Mouse (Mus musculus) liver, embryonic 11.5 days (tissue): ENCODE results near the gene Slc29a1. TPM values are rescaled to one million over a fixed set of nuclear protein-coding genes. Genes with fewer than 3 reads are reported as not detected.

Experiments used
- ATAC-seq: fragments of 200-750 bp; cut with Nextera tagmentation; replicated peaks from 2 replicates; pipeline ENCODE4 v1.8.0; 2017; ENCODE audit warnings: moderate number of reproducible peaks, mild to moderate bottlenecking, moderate TSS enrichment, moderate library complexity; ENCODE audit not compliant: low FRiP score
- DNase-seq: peaks from one replicate; pipeline ENCODE4 v3.0.0-alpha.2; 2017; ENCODE audit warnings: low spot score
- H3K27ac ChIP-seq: fragments of 300-500 bp; sonication (generic); 2 replicates; pipeline ENCODE4 v1.5.1; 2014; ENCODE audit warnings: mild to moderate bottlenecking, low read depth, low read length, control low read depth
- H3K27me3 ChIP-seq: fragments of 300-500 bp; sonication (generic); replicated peaks from 2 replicates; pipeline ENCODE4 v1.6.1; 2014; ENCODE audit warnings: low read length, mixed read lengths; ENCODE audit not compliant: control insufficient read depth, insufficient read depth
- H3K36me3 ChIP-seq: fragments of 300-500 bp; sonication (generic); 2 replicates; pipeline ENCODE4 v1.6.1; 2014; ENCODE audit warnings: mild to moderate bottlenecking, low read length, moderate library complexity, mixed read lengths; ENCODE audit not compliant: control insufficient read depth, insufficient read depth
- H3K4me1 ChIP-seq: fragments of 300-500 bp; sonication (generic); replicated peaks from 2 replicates; pipeline ENCODE4 v1.6.1; 2014; ENCODE audit warnings: low read length, mixed read lengths; ENCODE audit not compliant: control insufficient read depth, insufficient read depth
- H3K4me2 ChIP-seq: fragments of 300-500 bp; sonication (generic); 2 replicates; pipeline ENCODE4 v1.6.1; 2014; ENCODE audit warnings: mild to moderate bottlenecking, control low read depth, moderate library complexity
- H3K4me3 ChIP-seq: fragments of 300-500 bp; sonication (generic); 2 replicates; pipeline ENCODE4 v1.5.1; 2014; ENCODE audit warnings: low read depth, low read length, control low read depth
- H3K9ac ChIP-seq: fragments of 300-500 bp; sonication (generic); 2 replicates; pipeline ENCODE4 v1.6.1; 2014; ENCODE audit warnings: low read depth, low read length, control low read depth
- H3K9me3 ChIP-seq: fragments of 300-500 bp; sonication (generic); 2 replicates; pipeline ENCODE4 v1.6.1; 2016; ENCODE audit warnings: low read length, inconsistent platforms, mixed read lengths; ENCODE audit not compliant: control insufficient read depth
- WGBS: fragments of 180-500 bp; shearing (Covaris S2); extraction: QIAGEN DNeasy Blood & Tissue Kit; methylation state at CpG from one replicate; pipeline ENCODE4 v1.1.7; 2014; 5-methylcytosine and 5-hydroxymethylcytosine counted together
- polyA plus RNA-seq: library from polyadenylated mRNA; unstranded; fragments of >200 nt; fragmentation: Nextera tagmentation; extraction: Ambion mirVana; gene quantifications from 2 replicates; pipeline ENCODE4 v1.2.1, GENCODE M21; 2014

The Slc29a1 gene
- polyA plus RNA-seq, 1 experiment from 2014 or later, result 277 TPM

DNA sequence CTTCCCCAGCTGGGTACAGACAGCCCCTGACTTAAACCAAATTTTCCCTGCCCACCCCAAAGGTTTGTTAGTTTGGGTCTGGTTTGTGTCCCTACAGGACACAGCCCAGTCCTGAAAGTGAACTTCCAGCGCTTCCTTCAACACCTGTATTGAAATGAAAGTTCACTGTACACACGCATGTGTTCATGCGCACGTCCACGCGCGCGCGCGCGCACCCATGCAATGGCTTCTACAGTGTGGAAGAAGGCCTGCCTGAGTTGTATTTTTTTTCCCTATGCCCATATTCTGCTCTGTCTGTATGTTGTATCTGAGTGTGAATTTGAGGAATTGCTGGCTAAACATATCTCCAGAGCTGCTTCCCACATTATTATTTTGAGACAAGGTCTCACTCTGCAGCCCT lies 34.3 kb downstream of the Slc29a1 start:
- ATAC-seq, result no peak
- peak overlapping the region; percentile 97 for H3K9ac ChIP-seq
- H3K4me1 ChIP-seq, result peaks cover 32% of the 10 kb centered on the region
- no peaks in the 10 kb centered on the region for H3K27me3 ChIP-seq
- no peaks in the 10 kb centered on the region for H3K9me3 ChIP-seq
- H3K36me3 ChIP-seq, result peaks cover 40% of the 10 kb centered on the region
- no peak for DNase-seq
- H3K27ac ChIP-seq, result no peak overlapping the region
- H3K4me3 ChIP-seq, result peak overlapping the region; percentile 98
- peak overlapping the region; percentile 99 for H3K4me2 ChIP-seq
- 94% methylated on average over 11 of the region's 11 CpGs for WGBS

DNA sequence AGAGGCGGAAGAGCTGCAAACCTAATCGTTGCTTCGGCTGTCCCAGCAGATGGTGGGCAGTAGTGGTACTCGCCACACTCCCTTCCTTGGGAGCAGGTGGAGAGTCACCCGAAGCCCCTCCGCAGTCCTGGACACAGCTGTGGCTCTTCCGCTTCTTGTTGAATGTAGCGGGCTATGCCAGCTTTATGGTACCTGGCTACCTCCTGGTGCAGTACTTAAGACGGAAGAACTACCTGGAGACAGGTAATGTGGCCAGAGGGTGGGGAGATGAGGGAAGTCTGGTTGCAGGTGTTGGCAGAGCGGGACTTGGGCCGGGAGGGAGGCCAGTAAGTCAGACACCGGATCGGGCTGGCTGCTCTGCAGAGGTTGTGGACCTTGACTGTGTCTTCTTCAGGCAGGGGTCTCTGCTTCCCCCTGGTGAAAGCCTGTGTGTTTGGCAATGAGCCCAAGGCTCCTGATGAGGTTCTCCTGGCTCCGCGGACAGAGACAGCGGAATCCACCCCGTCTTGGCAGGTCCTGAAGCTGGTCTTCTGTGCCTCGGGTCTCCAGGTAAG lies 34.8 kb downstream of the Slc29a1 start:
- DNase-seq (no peak), ATAC-seq (no peak; the same call in 1 of the 2 replicates)
- WGBS, result 13% methylated on average over 18 of the region's 18 CpGs
- Histone ChIP-seq H3K9ac (peak overlapping the region; percentile 97), H3K36me3 (peaks cover 35% of the 10 kb centered on the region), H3K9me3 (no peaks in the 10 kb centered on the region), H3K27ac (peak overlapping the region; percentile 88; the same call in 1 of the 2 replicates), H3K27me3 (no peaks in the 10 kb centered on the region), H3K4me3 (peak overlapping the region; percentile 98), H3K4me2 (peak overlapping the region; percentile 99), H3K4me1 (peaks cover 30% of the 10 kb centered on the region)

DNA sequence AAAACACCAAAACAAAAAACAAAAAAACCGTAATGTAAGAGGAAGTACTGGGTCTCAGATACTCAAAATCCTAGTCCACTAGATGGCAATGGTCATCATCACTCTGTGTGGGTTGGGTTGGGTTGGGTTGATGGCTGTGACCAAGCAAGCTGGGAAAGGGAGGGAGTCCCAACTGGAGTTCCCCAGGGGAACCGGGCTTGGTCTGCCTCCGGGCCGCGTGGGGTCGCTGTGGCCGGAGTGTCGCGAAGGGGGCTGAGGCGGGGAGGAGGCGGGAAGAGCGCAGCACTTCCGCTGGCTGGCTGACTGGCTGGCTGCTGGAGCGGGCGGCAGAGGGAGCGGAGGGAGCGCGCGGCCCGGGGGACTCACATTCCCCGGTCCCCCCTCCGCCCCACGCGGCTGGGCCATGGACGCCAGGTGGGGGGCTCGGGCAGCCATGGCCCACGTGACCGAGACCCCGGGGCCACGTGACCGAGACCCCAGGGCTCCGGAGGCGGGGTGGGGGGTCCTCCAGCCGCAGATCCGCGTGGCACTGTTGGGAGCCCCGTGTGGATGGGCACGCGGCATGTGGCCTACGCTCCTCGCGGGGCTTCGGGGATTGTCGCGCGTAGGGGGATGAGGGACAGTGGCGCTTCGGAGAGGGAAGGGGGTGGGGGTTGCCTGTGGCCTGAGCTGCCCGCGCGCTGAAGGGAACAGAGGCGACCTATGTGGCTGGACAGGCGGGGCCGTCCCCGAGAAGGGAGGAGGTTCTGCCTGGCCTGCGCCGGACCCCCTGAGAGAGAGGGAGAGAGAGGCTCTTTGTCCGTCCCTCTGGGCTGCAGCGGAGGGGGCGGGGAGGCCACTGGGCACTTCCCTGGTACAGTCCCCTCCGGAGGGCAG lies 35.5 kb downstream of the Slc29a1 start, which contains the start of gene Slc35b2:
Slc35b2 (plus strand) TSS at position 220 of the 876 bp plus-strand sequence.
- Histone ChIP-seq H3K27me3 (no peaks in the 10 kb centered on the region), H3K4me1 (peaks cover 23% of the 10 kb centered on the region), H3K36me3 (peaks cover 28% of the 10 kb centered on the region), H3K4me2 (peak within 1 kb of the TSS; percentile 99), H3K27ac (peak within 1 kb of the TSS; percentile 88), H3K9ac (peak within 1 kb of the TSS; percentile 97), H3K4me3 (peak within 1 kb of the TSS; percentile 98), H3K9me3 (no peaks in the 10 kb centered on the region)
- peak; percentile 76 for ATAC-seq
- WGBS, result 1% methylated on average over 54 of the region's 61 CpGs
- DNase-seq, result peak; percentile 91

DNA sequence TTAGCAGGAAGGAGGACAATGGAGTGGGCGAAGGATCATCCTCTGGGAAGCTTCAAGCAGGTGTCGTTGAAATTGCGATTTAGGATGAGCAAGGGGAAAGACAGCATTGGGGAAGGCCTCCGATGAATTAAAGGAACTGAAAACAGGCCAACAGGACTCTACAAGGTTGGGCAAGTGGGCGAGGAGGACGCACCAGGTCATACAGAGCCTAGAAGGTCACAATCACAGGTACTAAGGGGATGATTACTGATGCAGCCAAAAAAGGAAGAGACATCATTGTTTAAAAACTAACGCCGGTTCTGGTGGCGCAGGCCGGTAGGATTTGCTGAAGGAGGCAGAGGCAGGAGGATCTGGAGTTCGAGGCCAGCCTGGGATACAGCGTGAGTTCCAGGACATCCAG lies 36.2 kb downstream of the Slc29a1 start:
- H3K4me3 ChIP-seq, result no peak overlapping the region
- no peak overlapping the region for H3K9ac ChIP-seq
- H3K4me2 ChIP-seq, result peak overlapping the region; percentile 99; the same call in 1 of the 2 replicates
- no peaks in the 10 kb centered on the region for H3K27me3 ChIP-seq
- 73% methylated on average over 12 of the region's 12 CpGs for WGBS
- H3K9me3 ChIP-seq, result no peaks in the 10 kb centered on the region
- H3K36me3 ChIP-seq, result peaks cover 21% of the 10 kb centered on the region
- H3K4me1 ChIP-seq, result peaks cover 21% of the 10 kb centered on the region
- no peak for DNase-seq
- no peak overlapping the region for H3K27ac ChIP-seq
- no peak for ATAC-seq

DNA sequence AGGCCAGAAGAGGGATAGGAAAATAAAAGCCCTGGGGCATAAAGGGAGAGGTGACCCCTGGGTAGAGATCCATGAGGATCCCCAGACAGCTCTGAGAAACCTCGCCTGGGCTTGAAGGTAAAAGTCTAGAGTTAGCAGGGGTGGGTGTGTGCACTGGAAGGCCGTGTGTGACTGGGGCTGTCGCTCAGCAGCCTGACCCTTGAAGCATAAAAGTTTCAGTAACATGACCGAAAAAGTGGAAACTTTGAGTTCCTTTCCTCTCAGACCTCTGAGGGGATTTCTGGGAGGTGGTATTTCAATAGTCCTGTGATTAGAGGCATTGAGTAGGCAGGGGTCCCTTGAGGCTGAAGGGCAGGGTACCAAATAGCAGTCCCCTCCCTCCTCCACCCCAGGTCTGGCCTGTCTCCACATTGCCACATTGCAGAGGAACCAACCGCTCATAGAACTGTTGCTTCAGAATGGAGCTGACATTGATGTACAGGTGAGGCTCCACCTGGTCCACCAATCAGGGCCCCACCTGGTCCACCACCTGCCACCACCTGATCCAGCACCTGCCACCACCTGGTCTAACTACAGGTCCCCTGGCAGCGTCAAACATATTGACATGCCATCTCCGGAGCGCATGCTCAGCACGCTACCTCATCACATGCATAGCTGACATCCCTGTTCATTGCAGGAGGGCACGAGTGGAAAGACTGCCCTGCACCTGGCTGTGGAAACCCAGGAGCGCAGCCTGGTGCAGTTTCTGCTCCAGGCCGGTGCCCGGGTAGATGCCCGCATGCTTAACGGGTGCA lies 39.5 kb downstream of the Slc29a1 start:
- H3K4me3 ChIP-seq, result no peak overlapping the region
- H3K27ac ChIP-seq, result no peak overlapping the region
- no peaks in the 10 kb centered on the region for H3K9me3 ChIP-seq
- no peak overlapping the region for H3K9ac ChIP-seq
- H3K4me2 ChIP-seq, result no peak overlapping the region
- no peaks in the 10 kb centered on the region for H3K36me3 ChIP-seq
- peaks cover 16% of the 10 kb centered on the region for H3K4me1 ChIP-seq
- peaks cover 12% of the 10 kb centered on the region for H3K27me3 ChIP-seq
- ATAC-seq, result no peak
- 87% methylated on average over 15 of the region's 15 CpGs for WGBS
- DNase-seq, result no peak

DNA sequence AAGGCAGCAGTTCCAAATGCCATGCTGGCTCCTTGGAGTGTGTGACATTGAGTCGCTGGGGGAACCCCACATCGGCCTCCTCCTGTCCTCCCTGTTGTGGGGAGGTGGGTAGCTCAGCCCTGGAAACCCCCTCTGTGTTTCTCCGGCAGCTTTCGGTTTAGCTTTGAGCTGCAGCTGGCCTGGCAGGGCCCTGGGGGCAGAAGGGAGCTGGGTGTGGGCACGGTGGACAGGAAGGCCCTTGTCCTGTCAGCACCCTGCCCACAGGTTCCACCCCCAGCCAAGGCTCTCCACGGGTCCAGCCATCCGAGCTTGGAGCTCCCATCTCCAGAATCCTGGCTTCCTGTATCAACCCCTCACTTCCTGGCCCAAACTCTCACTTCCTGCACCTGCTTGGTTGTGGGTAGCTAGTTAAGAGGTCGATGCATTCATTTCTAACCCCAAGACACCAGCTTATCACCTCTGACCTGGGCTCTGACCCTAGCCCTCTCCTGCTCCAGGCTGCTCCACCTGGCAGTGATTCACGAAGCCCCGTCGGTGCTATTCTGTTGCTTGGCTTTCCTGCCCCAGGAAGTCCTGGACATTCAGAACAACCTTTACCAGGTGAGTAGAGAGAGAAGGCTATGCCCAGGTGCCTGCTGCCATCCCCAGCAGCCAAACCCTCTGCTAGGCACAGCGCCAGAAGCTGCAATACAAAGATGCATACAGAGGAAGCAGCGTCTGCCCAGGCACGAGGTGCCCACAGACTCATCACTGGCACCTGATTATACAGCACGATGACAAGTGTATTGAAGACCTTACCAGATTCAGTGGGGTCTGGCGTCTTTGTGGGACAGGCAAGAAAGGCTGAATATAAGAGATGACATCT lies 41.2 kb downstream of the Slc29a1 start:
- Histone ChIP-seq H3K27me3 (peaks cover 12% of the 10 kb centered on the region), H3K9me3 (no peaks in the 10 kb centered on the region), H3K4me2 (no peak overlapping the region), H3K9ac (no peak overlapping the region), H3K4me1 (peaks cover 13% of the 10 kb centered on the region), H3K36me3 (no peaks in the 10 kb centered on the region), H3K4me3 (no peak overlapping the region), H3K27ac (no peak overlapping the region)
- 63% methylated on average over 16 of the region's 16 CpGs for WGBS
- ATAC-seq, result no peak
- no peak for DNase-seq

DNA sequence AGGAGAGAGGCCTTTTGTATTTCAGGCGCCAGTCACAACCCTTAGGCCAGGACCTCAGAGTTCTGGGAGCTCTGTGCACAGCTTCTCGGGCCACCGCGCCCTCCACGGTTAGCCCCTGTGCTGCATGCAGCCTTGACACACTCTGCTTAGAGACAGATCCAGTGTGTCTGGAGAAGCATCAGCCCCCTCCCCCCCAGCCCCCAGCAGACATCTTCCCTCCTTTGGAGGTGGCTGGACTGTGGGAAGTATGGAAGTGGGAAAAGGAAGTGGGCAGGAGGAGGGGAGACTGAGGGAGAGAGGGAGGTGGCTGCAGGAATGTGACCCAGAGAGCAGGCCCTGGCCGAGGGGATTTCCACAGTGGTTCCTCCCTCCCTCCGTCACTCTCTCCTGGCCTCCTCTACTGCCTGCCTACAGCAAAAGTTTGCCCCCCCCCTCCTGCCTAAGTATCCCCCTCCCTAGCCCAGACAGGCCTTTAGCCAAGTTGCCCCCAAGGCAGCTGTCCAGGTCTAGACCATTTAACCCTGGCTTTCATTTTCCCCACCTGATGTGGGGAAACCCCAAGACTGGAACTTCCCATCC lies 42.1 kb downstream of the Slc29a1 start:
- peaks cover 12% of the 10 kb centered on the region for H3K27me3 ChIP-seq
- no peaks in the 10 kb centered on the region for H3K9me3 ChIP-seq
- H3K4me3 ChIP-seq, result peak overlapping the region; percentile 21; the same call in 1 of the 2 replicates
- ATAC-seq, result no peak
- DNase-seq, result no peak
- H3K4me1 ChIP-seq, result peaks cover 13% of the 10 kb centered on the region
- no peak overlapping the region for H3K27ac ChIP-seq
- WGBS, result 59% methylated on average over 7 of the region's 7 CpGs
- H3K4me2 ChIP-seq, result peak overlapping the region; percentile 100
- H3K9ac ChIP-seq, result no peak overlapping the region
- no peaks in the 10 kb centered on the region for H3K36me3 ChIP-seq
